22 mouse cellular contexts compared by ENCODE assay signal in genomic region chr6:83545778-83546177, GRCm38 (mm10). TPM values are rescaled to one million over a fixed set of nuclear protein-coding genes. Genes with fewer than 3 reads are reported as not detected.
A peak's percentile ranks its signal among the peaks of the same experiment; 100 is the strongest.
DNase-seq lines count a peak whose midpoint lies in the region; ATAC-seq and TF ChIP-seq lines count a peak whose summit lies in the region.
"Had no signal": no experiment of that assay in that cellular context is flagged by ENCODE, and none has a peak within 500 bp of the region (broad histone marks: within the 10 kb centered on the region; RNA-seq: fewer than 3 reads in every experiment).

No protein-coding gene starts in this region.

- no peak overlapping the region for H3K4me3 ChIP-seq in cerebellum, adult 2 months (replicated peaks; ENCODE audit: insufficient read depth, low read depth, low read length)
- H3K4me3 ChIP-seq in layer of hippocampus, adult 2 months: no peak overlapping the region
- H3K4me3 ChIP-seq in kidney, embryonic 14.5 days (ENCODE audit: low read length): no peak overlapping the region
- H3K4me3 ChIP-seq: embryonic facial prominence, embryonic 15.5 days; erythroblast, embryonic 14.5 days; forebrain, embryonic 10.5 days; heart, embryonic 12.5 days; hindbrain, embryonic 10.5 days had no signal

- H3K27me3 ChIP-seq in cerebellum, adult 2 months (ENCODE audit: control insufficient read depth, insufficient read depth, low read length): no peaks in the 10 kb centered on the region
- no peaks in the 10 kb centered on the region for H3K27me3 ChIP-seq in kidney, embryonic 14.5 days (ENCODE audit: control insufficient read depth, insufficient read depth, low read length)
- H3K27me3 ChIP-seq: embryonic facial prominence, embryonic 15.5 days; heart, embryonic 12.5 days had no signal

- no peak for ATAC-seq in cerebellum, adult (ENCODE audit: insufficient number of reproducible peaks, low FRiP score, low TSS enrichment)
- no peak for ATAC-seq in kidney, embryonic 14.5 days (ENCODE audit: low FRiP score, low TSS enrichment)
- ATAC-seq: CD4-positive, CD25-positive, alpha-beta regulatory T cell, adult 4 months; forebrain, embryonic 16.5 days had no signal

- no peak for TF ChIP-seq CTCF in cerebellum, adult 2 months (IDR thresholded peaks at IDR 0.05; ENCODE audit: borderline replicate concordance, insufficient read depth, low read depth, low read length)
- no peak for TF ChIP-seq CTCF in layer of hippocampus, adult 2 months (conservative IDR thresholded peaks at IDR 0.05)

- DNase-seq in cerebellum, adult 2 months: no peak
- DNase-seq in layer of hippocampus, adult 2 months (ENCODE audit: low spot score in 2 of 2): no peak
- DNase-seq in layer of hippocampus, postnatal 25 days (ENCODE audit: extremely low spot score in 1 of 2, low spot score in 1 of 2): no peak
- DNase-seq in retina, postnatal 1 day: peak; percentile 83
- DNase-seq in retina, embryonic 14.5 days (ENCODE audit: low spot score): no peak
- DNase-seq: adrenal gland, adult 8-10 months; B cell, adult 2 months; cerebellum, adult 18-20 months; cerebellum, postnatal 10 days; embryo, embryonic 11 days; gastrocnemius, postnatal 10 days had no signal

- 78% methylated on average over 3 of the region's 3 CpGs for WGBS in cerebellum, adult 2 months
- 90% methylated on average over 3 of the region's 3 CpGs for WGBS in kidney, embryonic 14.5 days

- peaks cover 10% of the 10 kb centered on the region; the same call in 1 of the 2 replicates for H3K36me3 ChIP-seq in kidney, embryonic 14.5 days (ENCODE audit: control insufficient read depth, insufficient read depth, low read length)

- peaks cover 17% of the 10 kb centered on the region for H3K4me1 ChIP-seq in cerebellum, adult 2 months (ENCODE audit: control insufficient read depth, insufficient read depth, low read length)
- H3K4me1 ChIP-seq in kidney, embryonic 14.5 days (ENCODE audit: control insufficient read depth, insufficient read depth, low read length): no peaks in the 10 kb centered on the region
- H3K4me1 ChIP-seq: embryonic facial prominence, embryonic 15.5 days; hindbrain, embryonic 10.5 days had no signal

- no peaks in the 10 kb centered on the region for H3K9me3 ChIP-seq in kidney, embryonic 14.5 days (ENCODE audit: control insufficient read depth, low read length)
- H3K9me3 ChIP-seq: embryonic facial prominence, embryonic 15.5 days; forebrain, embryonic 10.5 days; G1E; heart, embryonic 12.5 days; hindbrain, embryonic 10.5 days had no signal

- H3K27ac ChIP-seq in cerebellum, adult 2 months (ENCODE audit: insufficient read depth, low read length): peak overlapping the region; percentile 61; the same call in 1 of the 2 replicates
- H3K27ac ChIP-seq in layer of hippocampus, adult 2 months: peak overlapping the region; percentile 84
- no peak overlapping the region for H3K27ac ChIP-seq in kidney, embryonic 14.5 days (ENCODE audit: low read depth, low read length)
- H3K27ac ChIP-seq: embryonic facial prominence, embryonic 15.5 days; forebrain, embryonic 10.5 days; hindbrain, embryonic 10.5 days; hindbrain, embryonic 14.5 days had no signal

- no peak for TF ChIP-seq POLR2A in cerebellum, adult 2 months (IDR thresholded peaks at IDR 0.05; ENCODE audit: borderline replicate concordance, insufficient read depth, low read length)

- no peak overlapping the region for H3K9ac ChIP-seq in kidney, embryonic 14.5 days (ENCODE audit: low read depth, low read length)
- H3K9ac ChIP-seq: embryonic facial prominence, embryonic 15.5 days; heart, embryonic 12.5 days; hindbrain, embryonic 14.5 days had no signal

- no peak overlapping the region for H3K4me2 ChIP-seq in kidney, embryonic 14.5 days (replicated peaks; ENCODE audit: low read depth, low read length)
- H3K4me2 ChIP-seq: embryonic facial prominence, embryonic 15.5 days; heart, embryonic 12.5 days; hindbrain, embryonic 14.5 days had no signal

RNA-seq across cellular contexts. Expression of gene Actg2, which starts 9.7 kb away (rescaled TPM):
- polyA plus RNA-seq in cerebellum, adult 2 months (2012; rRNA removed): 0.76 and 0.97 TPM in 2 replicates
- total RNA-seq in layer of hippocampus, adult 2 months (2021): not detected
- total RNA-seq in layer of hippocampus, postnatal 25 days (2021): not detected
- 4.0 and 7.6 TPM in 2 replicates for polyA plus RNA-seq in kidney, embryonic 14.5 days (2014; fragmentation: Nextera tagmentation; extraction: Ambion mirVana)
- polyA plus RNA-seq: erythroblast, embryonic 14.5 days; G1E had no signal

RNA-seq across cellular contexts. Expression of gene Stambp, which starts 26.8 kb away (rescaled TPM):
- polyA plus RNA-seq in cerebellum, adult 2 months (2012; rRNA removed): 39.0 and 41.8 TPM in 2 replicates
- total RNA-seq in layer of hippocampus, adult 2 months (2021): 10 to 100 TPM; 33.0 to 35.5 TPM
- total RNA-seq in layer of hippocampus, postnatal 25 days (2021): 10 to 100 TPM; 34.3 to 35.6 TPM
- 19.1 and 24.2 TPM in 2 replicates for polyA plus RNA-seq in kidney, embryonic 14.5 days (2014; fragmentation: Nextera tagmentation; extraction: Ambion mirVana)

RNA-seq across cellular contexts. Expression of gene Dguok, which starts 39.0 kb away (rescaled TPM):
- polyA plus RNA-seq in cerebellum, adult 2 months (2012; rRNA removed): 97.3 and 108 TPM in 2 replicates
- 10 to 100 TPM; 36.8 to 38.6 TPM for total RNA-seq in layer of hippocampus, adult 2 months (2021)
- 10 to 100 TPM; 29.2 to 32.0 TPM for total RNA-seq in layer of hippocampus, postnatal 25 days (2021)
- 69.3 and 78.2 TPM in 2 replicates for polyA plus RNA-seq in kidney, embryonic 14.5 days (2014; fragmentation: Nextera tagmentation; extraction: Ambion mirVana)
